Mouse (Mus musculus) cortical plate, adult 2 months (tissue): ENCODE measurements at regions not wholly inside any gene's neighbourhood (a gene's known extent, or its start where the extent isn't known, plus 50 kb on each side); places are given as distances from the start of the nearest gene placed in this dataset.

Source experiments
- H3K27ac ChIP-seq: fragments of 200-500 bp; 2 replicates; pipeline ENCODE4 v1.5.1; 2012; ENCODE audit warnings: low read length, control low read depth, inconsistent platforms; ENCODE audit not compliant: insufficient read depth
- H3K4me1 ChIP-seq: fragments of 200-500 bp; 2 replicates; pipeline ENCODE4 v1.6.1; 2011; ENCODE audit warnings: low read length; ENCODE audit not compliant: control insufficient read depth, insufficient read depth
- H3K4me3 ChIP-seq: fragments of 200-500 bp; 2 replicates; pipeline ENCODE4 v1.5.1; 2011; ENCODE audit warnings: mild to moderate bottlenecking, low read length, control low read depth; ENCODE audit not compliant: insufficient read depth
- CTCF ChIP-seq: fragments of 200-500 bp; IDR thresholded peaks from 2 replicates; pipeline ENCODE4 v1.5.1; 2011; ENCODE audit warnings: mild to moderate bottlenecking, control low read depth, low read length; ENCODE audit not compliant: insufficient read depth; ENCODE audit errors: extremely low read depth
- POLR2A ChIP-seq: fragments of 200-500 bp; IDR thresholded peaks from 2 replicates; pipeline ENCODE4 v1.6.1; 2011; ENCODE audit warnings: mild to moderate bottlenecking, low read length, control low read depth; ENCODE audit not compliant: insufficient read depth; ENCODE audit errors: extremely low read depth

DNA sequence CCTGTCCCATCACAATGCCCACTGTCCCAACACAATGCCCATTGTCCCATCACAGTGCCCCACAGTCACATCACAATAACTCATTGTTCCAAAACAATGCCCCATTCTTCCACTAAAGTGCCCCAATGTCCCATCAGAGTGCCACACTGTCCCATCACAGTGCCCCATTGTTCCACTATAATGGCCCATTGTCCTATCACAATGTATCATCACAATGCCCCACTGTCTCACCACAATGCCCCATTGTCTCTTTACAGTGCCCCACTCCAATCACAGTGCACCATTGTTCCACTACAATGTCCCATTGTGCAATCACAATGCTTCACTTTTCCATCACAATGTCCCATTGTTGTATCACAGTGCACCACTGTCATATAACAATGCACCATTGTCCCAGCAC lies 265.7 kb downstream of the Plekhb2 start:
- no peak for TF ChIP-seq POLR2A
- no peak for TF ChIP-seq CTCF
- Histone ChIP-seq H3K4me1 (no peaks in the 10 kb centered on the region), H3K27ac (no peak overlapping the region), H3K4me3 (no peak overlapping the region)

GRCm38 (mm10) chr1:35137907-35138306 lies 288.1 kb downstream of the Plekhb2 start:
- Histone ChIP-seq H3K4me3 (no peak overlapping the region), H3K27ac (no peak overlapping the region), H3K4me1 (no peaks in the 10 kb centered on the region)
- TF ChIP-seq CTCF = no peak
- TF ChIP-seq POLR2A = no peak

- no peaks in the 10 kb centered on the region for H3K4me1 ChIP-seq
- TF ChIP-seq CTCF (no peak), POLR2A (no peak)
- H3K27ac ChIP-seq = no peak overlapping the region
- no peak overlapping the region for H3K4me3 ChIP-seq
Measured at GRCm38 (mm10) chr1:35149036-35149435, 299.3 kb downstream of the Plekhb2 start.

- H3K4me3 ChIP-seq = no peak overlapping the region
- H3K4me1 ChIP-seq = no peaks in the 10 kb centered on the region
- no peak overlapping the region for H3K27ac ChIP-seq
- no peak for TF ChIP-seq CTCF
- TF ChIP-seq POLR2A = no peak
Measured at GRCm38 (mm10) chr1:35162506-35162905, 312.7 kb downstream of the Plekhb2 start.

DNA sequence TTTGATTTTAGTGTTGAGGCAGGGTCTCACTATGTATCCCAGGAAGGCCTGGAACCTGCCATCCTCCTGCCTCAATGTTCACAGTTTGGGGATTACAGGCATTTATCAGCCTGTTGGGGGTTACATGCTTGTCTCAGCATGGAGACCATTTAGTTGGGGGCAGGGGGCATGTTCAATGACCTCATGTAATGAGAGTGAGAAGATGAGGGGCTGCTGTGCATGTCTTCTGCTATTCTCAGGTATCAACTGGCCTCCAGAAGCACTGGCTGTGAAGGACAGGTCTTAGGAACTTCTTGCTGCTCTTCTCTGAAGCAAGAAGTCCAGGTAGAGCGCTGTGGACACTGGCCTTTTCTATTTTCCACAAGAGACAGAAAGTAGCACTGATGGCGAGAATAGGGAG lies 350.9 kb downstream of the Plekhb2 start:
- peak overlapping the region; percentile 96; the same call in 1 of the 2 replicates for H3K27ac ChIP-seq
- H3K4me3 ChIP-seq = no peak overlapping the region

GRCm38 (mm10) chr1:35201083-35201879 lies 351.5 kb downstream of the Plekhb2 start:
- TF ChIP-seq POLR2A (no peak), CTCF (no peak)
- no peak overlapping the region for H3K4me3 ChIP-seq
- peaks cover 7% of the 10 kb centered on the region for H3K4me1 ChIP-seq
- H3K27ac ChIP-seq = peak overlapping the region; percentile 96

More for the DNA sequence above, 350.9 kb downstream of the Plekhb2 start:
- peaks cover 7% of the 10 kb centered on the region for H3K4me1 ChIP-seq
- no peak for TF ChIP-seq CTCF
- no peak for TF ChIP-seq POLR2A

- TF ChIP-seq POLR2A (no peak), CTCF (no peak)
- peaks cover 7% of the 10 kb centered on the region for H3K4me1 ChIP-seq
- H3K27ac ChIP-seq = peak overlapping the region; percentile 96
- no peak overlapping the region for H3K4me3 ChIP-seq
Measured at GRCm38 (mm10) chr1:35201880-35202220, 352.1 kb downstream of the Plekhb2 start.

GRCm38 (mm10) chr1:35202551-35202950 lies 352.8 kb downstream of the Plekhb2 start:
- Histone ChIP-seq H3K4me3 (no peak overlapping the region), H3K4me1 (peaks cover 7% of the 10 kb centered on the region), H3K27ac (no peak overlapping the region)
- TF ChIP-seq CTCF (no peak), POLR2A (no peak)

GRCm38 (mm10) chr1:35206834-35207529 lies 357.2 kb downstream of the Plekhb2 start:
- TF ChIP-seq POLR2A = no peak
- no peak for TF ChIP-seq CTCF
- H3K27ac ChIP-seq = no peak overlapping the region
- H3K4me3 ChIP-seq = no peak overlapping the region
- H3K4me1 ChIP-seq = no peaks in the 10 kb centered on the region
